Mouse (Mus musculus) MEL (cell line): ENCODE measurements around the gene Ccr1l1. TPM values are rescaled to one million over a fixed set of nuclear protein-coding genes. Genes with fewer than 3 reads are reported as not detected.

Experiments
- polyA plus RNA-seq, 2 experiments: library from polyadenylated mRNA; stranded (reverse) in 1 of 2; unstranded in 1 of 2; fragments of >175 nt in 1 of 2; fragments of >200 nt in 1 of 2; gene quantifications; 2 replicates each; pipeline versions ENCODE4 v1.2.1 to v1.2.4; 2012; ENCODE audit warnings: low replicate concordance in 2 of 2, low read depth in 1 of 2; ENCODE audit not compliant: insufficient read length in 2 of 2, insufficient read depth in 1 of 2, missing spikeins in 1 of 2
- total RNA-seq: library from RNA; depleted of rRNA; stranded (reverse); fragments of 300-350 nt; gene quantifications from 2 replicates; pipeline ENCODE4 v1.2.3, GENCODE M21; 2012; rRNA removed

Gene Ccr1l1
- total and polyA plus RNA-seq, 3 experiments = not detected

Other genes starting within 250 kb of the Ccr1l1 start
- gene Cxcr6, start 171.9 kb downstream of the Ccr1l1 start, total RNA-seq = not detected in 2 replicates
- under 1 TPM in 1 of 2 experiments, not detected in 1; 0.04 TPM for gene Cxcr6, start 171.9 kb downstream of the Ccr1l1 start, polyA plus RNA-seq
- gene Fyco1, start 126.5 kb downstream of the Ccr1l1 start, total RNA-seq = 1.2 and 1.6 TPM in 2 replicates
- 1 to 10 TPM in 1 of 2 experiments, not detected in 1; 2.7 TPM for gene Fyco1, start 126.5 kb downstream of the Ccr1l1 start, polyA plus RNA-seq
- gene Xcr1, start 116.4 kb downstream of the Ccr1l1 start, total RNA-seq = not detected in 2 replicates
- gene Xcr1, start 116.4 kb downstream of the Ccr1l1 start, polyA plus RNA-seq = under 1 TPM in 1 of 2 experiments, not detected in 1; 0.01 TPM
- not detected in 2 replicates for gene Ccr1, start 9.7 kb downstream of the Ccr1l1 start, total RNA-seq
- under 1 TPM in 1 of 2 experiments, not detected in 1; 0.07 TPM for gene Ccr1, start 9.7 kb downstream of the Ccr1l1 start, polyA plus RNA-seq
- gene Ccr3, start 43.6 kb upstream of the Ccr1l1 start, total RNA-seq = not detected in 2 replicates
- gene Ccr3, start 43.6 kb upstream of the Ccr1l1 start, polyA plus RNA-seq = not detected
- gene Ccr2, start 123.5 kb upstream of the Ccr1l1 start, total RNA-seq = 6.2 and 10.8 TPM in 2 replicates
- gene Ccr2, start 123.5 kb upstream of the Ccr1l1 start, polyA plus RNA-seq = 1 to 10 TPM in 1 of 2 experiments, not detected in 1; 4.1 TPM
- 0.04 TPM in 1 of 2 replicates, not detected in the other for gene Ccr5, start 143.1 kb upstream of the Ccr1l1 start, total RNA-seq
- under 1 TPM in 1 of 2 experiments, not detected in 1; 0.68 TPM for gene Ccr5, start 143.1 kb upstream of the Ccr1l1 start, polyA plus RNA-seq